Mouse (Mus musculus) thymus, postnatal 0 days (tissue): ENCODE data around the gene Zwilch. TPM values are rescaled to one million over a fixed set of nuclear protein-coding genes. Genes with fewer than 3 reads are reported as not detected.

Experiments
- DNase-seq: peaks from one replicate; pipeline ENCODE4 v3.0.0-alpha.2; 2015; ENCODE audit warnings: low spot score
- polyA plus RNA-seq: library from polyadenylated mRNA; unstranded; fragments of >200 nt; fragmentation: Nextera tagmentation; extraction: Ambion mirVana; gene quantifications from 2 replicates; pipeline ENCODE4 v1.2.1, GENCODE M21; 2015

Zwilch gene
- polyA plus RNA-seq, 1 experiment from 2014 or later = 11.3 TPM

DNA sequence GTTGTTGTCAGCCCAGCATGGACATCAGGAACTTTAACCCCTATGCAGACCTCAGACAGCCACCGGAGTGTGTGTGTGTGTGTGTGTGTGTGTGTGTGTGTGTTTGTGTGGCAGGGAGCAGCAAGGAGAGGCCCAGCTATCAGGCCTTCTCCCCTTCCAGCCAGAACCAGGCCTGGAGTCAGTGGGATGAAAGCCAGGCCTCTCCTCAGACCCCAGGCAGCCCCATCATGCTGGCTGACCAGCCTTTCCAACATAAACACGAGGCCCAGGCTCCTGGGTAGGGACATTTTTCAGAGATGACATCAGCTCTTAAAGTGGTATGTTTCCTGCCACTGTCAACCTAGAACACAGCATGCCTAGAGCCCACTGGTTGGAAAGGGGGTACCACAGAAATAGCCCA, 58.3 kb downstream of the Zwilch start:
- no peak for DNase-seq

DNA sequence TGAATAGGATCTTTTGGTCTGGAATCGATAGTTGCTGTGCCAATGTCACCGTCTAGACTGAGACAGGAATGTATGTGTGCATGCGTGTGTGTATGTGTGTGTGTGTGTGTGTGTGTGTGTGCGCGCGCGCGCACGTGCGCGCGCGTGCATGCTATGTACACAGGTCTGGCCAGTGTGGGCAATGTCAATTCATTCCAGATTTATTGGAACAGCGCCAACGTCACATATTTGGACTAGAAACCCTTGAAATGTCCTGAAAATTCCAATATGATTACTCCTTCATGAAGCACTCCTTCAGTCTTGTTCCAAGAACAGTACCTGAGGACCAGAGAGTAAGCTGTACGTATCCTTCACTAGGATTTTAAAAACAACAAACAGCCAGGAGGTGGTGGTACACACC, 62.4 kb downstream of the Zwilch start:
- no peak for DNase-seq

DNA sequence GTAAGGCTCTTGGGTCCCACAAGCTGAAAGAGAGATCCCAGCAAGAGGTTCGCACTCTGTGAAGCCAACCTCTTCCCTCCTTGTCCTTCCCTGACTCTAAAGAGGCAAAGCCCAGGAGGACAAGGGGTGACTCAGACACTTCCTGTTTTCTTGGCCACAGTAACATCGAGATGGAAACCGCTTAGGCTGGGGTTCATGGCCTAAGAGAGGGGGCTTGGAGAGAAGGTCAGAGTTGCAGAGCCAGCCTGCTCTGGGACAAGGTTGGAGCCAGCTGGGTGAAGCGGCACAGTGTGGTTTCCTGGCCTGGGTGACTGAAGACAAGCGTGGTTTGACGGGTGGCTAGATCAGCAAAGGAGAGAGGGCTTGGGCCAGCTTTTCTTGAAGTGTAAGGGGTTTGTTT, 67.6 kb downstream of the Zwilch start:
- no peak for DNase-seq

DNA sequence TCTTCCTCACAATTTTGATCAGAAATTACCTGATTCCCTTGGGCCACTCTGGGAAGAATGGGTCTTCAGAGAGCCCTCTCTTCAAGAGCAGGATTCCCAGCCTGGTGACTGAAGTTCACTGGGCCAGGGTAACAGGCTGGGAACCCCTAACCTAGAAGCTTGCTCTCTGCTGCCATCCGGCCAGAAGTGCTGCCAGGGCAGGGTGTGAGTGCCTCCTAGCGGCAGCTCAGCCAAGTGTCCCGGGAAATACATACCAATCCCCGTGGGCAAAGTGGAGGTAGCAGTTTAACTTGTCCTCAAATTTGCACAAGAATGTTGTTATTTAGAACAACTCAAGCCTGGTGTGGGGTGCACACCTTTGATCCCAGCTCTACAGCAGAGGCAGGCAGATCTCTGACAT, 72.5 kb downstream of the Zwilch start:
- peak; percentile 74 for DNase-seq

DNA sequence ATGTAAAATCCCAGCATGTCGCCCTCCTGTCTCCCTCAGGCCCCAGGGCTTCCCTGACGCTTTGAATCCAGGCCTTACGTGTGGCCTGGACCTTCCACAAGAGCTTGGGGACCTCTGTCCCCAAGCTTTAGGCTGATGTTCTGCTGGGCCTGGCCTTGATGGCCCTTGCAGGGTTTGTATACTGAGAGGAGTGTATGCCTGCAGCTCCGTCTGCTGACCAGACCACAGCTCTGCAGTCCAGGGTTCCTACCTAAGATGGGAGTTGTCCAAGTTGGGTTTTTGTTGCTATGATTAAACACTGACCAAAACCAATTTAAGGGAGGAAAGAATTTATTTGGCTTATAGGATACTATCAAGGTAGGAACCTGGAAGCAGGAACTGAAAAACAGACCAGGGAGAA, 74.6 kb downstream of the Zwilch start:
- no peak for DNase-seq

- DNase-seq = no peak
These were observed 78.8 kb downstream of the Zwilch start for GRCm38 (mm10) chr9:64094083-64094482.

- DNase-seq = no peak
These were observed 83.9 kb downstream of the Zwilch start for GRCm38 (mm10) chr9:64089004-64089403.

DNA sequence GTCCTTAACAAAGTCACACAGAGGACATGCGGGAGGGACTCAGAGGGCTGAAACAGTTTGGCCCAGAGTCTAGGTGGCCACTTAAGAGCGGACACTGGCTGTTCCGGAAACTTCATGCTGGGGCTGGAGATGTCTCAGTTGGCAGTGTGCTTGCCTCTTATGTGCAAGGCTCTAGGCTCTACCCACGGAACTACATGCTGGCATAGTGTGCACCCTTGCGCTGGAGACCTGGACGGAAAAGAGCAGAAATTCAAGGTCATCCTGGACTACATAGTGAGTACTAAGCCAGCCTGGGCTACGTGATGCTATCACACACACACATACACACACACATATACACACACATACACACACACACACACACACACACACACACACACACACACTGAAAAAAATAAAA, 84.6 kb downstream of the Zwilch start:
- DNase-seq = no peak

DNA sequence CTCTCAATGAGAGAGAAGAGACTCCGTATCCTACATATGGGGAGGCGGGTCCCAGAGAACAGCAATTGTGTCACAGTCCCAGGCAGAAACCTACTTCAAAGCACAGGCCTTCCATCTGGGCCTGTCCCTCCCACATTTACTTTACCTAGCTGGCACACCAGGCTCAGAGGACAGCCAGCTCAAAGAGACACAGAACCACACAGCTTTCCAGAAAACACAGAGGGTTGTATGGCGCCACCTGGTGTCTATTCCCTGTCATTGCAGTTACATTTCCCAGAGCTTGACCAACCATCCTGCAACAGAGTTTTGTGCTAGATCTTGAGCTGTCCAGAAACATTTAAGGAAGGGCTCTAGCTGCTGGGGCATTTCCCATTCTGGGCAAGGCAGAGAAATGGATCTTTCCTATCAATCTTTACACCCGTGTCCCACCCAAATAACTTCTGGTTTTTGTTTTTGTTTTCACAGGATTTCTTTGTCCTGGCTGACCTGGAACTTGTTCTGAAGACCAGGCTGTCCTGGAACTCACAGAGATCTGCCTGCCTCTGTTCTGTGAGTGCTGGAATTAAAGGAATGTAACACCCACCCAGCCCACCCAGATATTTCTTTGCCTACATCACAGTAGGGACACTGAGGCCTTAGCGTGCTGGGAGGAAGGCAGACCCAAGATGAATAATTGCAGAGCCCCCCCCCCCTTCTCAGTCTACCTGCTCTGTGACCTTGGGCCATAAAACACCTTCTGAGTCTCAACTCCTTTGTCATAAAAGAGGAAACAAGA, 85.3 kb downstream of the Zwilch start:
- peak; percentile 56 for DNase-seq

Other genes with a start within 250 kb of the Zwilch start
- gene Smad6, start 151.0 kb downstream of the Zwilch start, polyA plus RNA-seq = 0.96 and 1.4 TPM in 2 replicates
- gene Lctl, start 56.0 kb downstream of the Zwilch start, polyA plus RNA-seq = 0.23 TPM in 1 of 2 replicates, not detected in the other
- gene Rpl4, start 271 bp upstream of the Zwilch start, polyA plus RNA-seq = 1,382 and 1,420 TPM in 2 replicates
- 38.2 and 43.5 TPM in 2 replicates for gene Snapc5, start 6.2 kb upstream of the Zwilch start, polyA plus RNA-seq
- 1.9 TPM in 2 replicates for gene Uchl4, start 62.1 kb upstream of the Zwilch start, polyA plus RNA-seq
- 67.5 and 68.1 TPM in 2 replicates for gene Map2k1, start 80.5 kb upstream of the Zwilch start, polyA plus RNA-seq
- gene Tipin, start 108.5 kb upstream of the Zwilch start, polyA plus RNA-seq = 316 and 327 TPM in 2 replicates
- 13.0 and 14.8 TPM in 2 replicates for gene Dis3l, start 168.2 kb upstream of the Zwilch start, polyA plus RNA-seq
- 0.58 and 0.75 TPM in 2 replicates for gene Megf11, start 212.5 kb upstream of the Zwilch start, polyA plus RNA-seq